Mouse (Mus musculus): ENCODE results near the gene Rgs8.

- no peak for TF ChIP-seq USF1 (IDR thresholded peaks at IDR 0.05; ENCODE audit: low read depth)
- no peak for TF ChIP-seq CTCF (IDR thresholded peaks at IDR 0.05; ENCODE audit: control insufficient read depth, insufficient read depth, insufficient read length)
- TF ChIP-seq MYOD1 (IDR thresholded peaks at IDR 0.05; ENCODE audit: control insufficient read depth, insufficient read length, low read depth), result no peak
- TF ChIP-seq MYOG (IDR thresholded peaks at IDR 0.05; ENCODE audit: control insufficient read depth, extremely low read depth, insufficient read length), result no peak
- no peak for TF ChIP-seq MAX (IDR thresholded peaks at IDR 0.05)
- no peak for TF ChIP-seq CEBPB (IDR thresholded peaks at IDR 0.05; ENCODE audit: low read depth)
- TF ChIP-seq FOSL1 (IDR thresholded peaks at IDR 0.05; ENCODE audit: insufficient read depth, low read length, poor library complexity, severe bottlenecking), result no peak
Measured at GRCm38 (mm10) chr1:153679147-153679546, 26.3 kb downstream of the Rgs8 start.

Measured in C2C12 (cell line).